Mouse (Mus musculus): ENCODE results near the gene Grm4.

Grm4 gene

DNA sequence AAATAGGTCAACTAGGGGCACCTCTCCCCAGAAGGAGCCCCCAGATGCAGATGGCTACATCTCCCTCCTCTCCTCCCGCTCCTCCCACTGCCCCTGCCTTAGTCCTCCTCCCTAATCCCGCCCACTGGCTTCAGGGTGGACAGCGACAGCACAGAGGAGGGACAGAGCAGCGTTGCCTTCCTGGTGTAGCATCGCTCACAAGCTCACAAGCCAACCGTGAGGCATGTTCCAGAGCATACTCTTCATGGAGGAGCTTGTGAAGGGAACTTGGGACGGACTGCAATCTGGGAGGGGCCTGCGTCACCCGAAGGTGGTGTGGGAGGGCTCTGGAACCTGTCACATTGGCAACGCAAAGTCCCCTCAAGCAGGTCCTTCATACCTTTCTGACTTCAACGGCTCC, 14.8 kb downstream of the Grm4 start:
- in situ Hi-C loops (cut with MboI; ENCODE audit: low pct_unique_long_range_greater_than_20kb in 1 of 2, low sequenced_read_pairs in 2 of 2, unreplicated experiment in 1 of 2) = loop anchor here (25.0 kb wide), 2 partner anchors 344 to 669 kb away; partner anchors contain the start of genes Nkx2-5 (in 2 of the 2) and Ip6k3 (in 1 of the 2)

DNA sequence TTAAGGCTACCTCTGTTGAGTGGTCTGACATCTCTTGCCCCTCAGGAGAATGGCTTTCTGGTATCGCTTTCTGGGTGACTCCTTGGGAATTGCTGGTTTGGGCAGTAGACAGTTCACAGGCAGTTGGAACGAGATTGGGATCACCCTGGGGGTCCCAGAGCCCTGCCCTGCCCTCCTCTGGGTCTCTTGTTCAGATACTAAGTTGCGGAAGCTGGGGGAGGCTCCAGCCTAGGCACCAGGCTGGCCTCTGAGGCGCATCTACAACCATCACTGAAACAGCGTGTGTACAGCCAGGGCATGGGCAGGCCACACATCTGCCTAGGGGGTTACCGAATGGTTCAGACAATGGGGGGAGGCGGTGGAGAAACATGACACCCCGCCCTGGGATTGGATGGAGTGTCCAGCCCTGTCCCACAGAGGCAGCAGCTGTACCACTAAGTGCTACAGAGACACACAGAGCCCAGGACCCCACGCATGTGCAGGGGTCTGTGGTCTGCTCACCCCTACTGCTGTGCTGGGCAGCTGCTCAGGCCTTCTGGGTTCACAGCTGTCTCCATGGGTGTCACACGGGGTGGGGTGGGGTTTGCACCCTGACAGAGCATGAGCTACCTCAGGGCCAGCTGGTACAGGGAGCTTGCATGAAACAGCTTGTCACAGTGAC, 15.9 kb downstream of the Grm4 start:
- in situ Hi-C loops (cut with MboI; ENCODE audit: low pct_unique_long_range_greater_than_20kb in 1 of 2, low sequenced_read_pairs in 2 of 2, unreplicated experiment in 1 of 2) = loop anchor here (25.0 kb wide), 2 partner anchors 343 to 668 kb away; partner anchors contain the start of genes Nkx2-5 (in 2 of the 2) and Ip6k3 (in 1 of the 2)

DNA sequence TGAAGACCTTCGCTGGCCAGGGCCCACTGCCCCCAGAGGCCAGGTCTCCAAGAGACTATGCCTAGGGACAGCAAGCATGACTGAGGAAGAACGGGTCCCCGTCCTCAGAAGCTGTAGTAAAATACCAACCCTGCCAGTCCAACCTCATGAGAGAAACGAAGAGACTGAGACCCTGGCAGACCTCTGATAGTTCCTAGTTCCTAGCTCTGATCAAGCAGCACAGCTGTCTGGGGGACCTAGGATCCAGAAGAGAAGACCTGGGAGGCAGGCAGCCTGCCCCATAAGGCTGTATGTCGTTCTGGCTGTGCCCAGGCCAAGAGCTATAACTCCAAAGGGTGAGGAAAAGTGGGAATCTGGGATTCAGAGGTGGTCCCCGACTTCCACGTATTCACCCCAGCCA, 17.3 kb downstream of the Grm4 start:
- in situ Hi-C loops (cut with MboI; ENCODE audit: low pct_unique_long_range_greater_than_20kb in 1 of 2, low sequenced_read_pairs in 2 of 2, unreplicated experiment in 1 of 2) = loop anchor here (25.0 kb wide), 2 partner anchors 342 to 667 kb away; partner anchors contain the start of genes Nkx2-5 (in 2 of the 2) and Ip6k3 (in 1 of the 2)

DNA sequence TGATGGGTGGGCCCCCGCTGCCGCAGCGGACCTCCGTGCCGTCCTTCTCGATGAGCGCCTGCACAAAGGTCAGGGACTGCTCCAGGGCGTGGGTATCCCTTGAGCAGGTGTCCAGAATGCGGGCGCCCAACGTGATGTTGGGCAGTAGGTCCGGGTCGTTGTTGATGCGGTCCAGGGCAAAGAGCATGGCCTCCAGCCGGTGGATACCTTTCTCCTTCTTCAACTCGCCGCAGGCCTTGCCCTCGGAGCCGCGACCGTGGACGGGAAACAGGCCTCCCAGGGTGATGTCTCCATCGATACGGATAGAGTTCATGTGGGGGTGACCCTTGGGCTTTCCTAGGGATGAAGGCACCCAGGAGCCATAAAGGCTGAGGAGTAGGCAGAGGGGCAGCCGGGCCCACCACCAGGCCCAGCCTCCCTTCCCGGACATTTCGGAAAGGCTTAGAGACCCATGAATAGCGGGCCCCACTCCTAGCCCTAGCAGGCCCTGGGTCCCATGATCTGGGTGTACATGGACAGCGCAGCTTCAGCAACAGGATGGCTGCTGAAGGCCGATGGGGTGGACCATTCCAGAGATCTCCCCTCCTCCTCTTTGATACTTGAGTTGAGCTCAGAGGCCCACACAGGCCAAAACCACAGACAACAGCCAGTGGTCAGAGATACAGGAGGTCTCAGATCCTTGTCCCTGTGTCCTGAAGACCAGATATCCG, 18.3 kb downstream of the Grm4 start:
- in situ Hi-C loops (cut with MboI; ENCODE audit: low pct_unique_long_range_greater_than_20kb in 1 of 2, low sequenced_read_pairs in 2 of 2, unreplicated experiment in 1 of 2) = loop anchor here (25.0 kb wide), 2 partner anchors 341 to 666 kb away; partner anchors contain the start of genes Nkx2-5 (in 2 of the 2) and Ip6k3 (in 1 of the 2)

DNA sequence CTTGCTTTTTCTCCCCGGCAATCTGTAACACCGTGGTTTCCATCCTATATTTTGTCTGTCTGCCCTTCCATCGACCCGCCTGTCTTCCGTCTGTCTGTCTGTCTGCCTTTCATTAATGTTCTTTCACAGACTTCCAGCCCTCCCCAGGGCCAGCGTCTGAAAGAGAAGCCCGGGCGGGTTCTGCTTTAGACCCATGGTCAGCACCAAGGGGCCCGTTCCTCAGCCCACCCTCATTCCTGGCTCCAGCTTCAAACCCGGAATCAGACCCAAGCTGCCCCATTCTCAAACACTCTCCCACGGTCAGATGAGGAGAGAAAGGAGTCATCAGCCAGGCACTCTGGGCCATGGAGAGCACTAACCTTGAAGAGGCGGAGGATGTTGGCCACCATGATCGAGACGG, 18.9 kb downstream of the Grm4 start:
- in situ Hi-C loops (cut with MboI; ENCODE audit: low pct_unique_long_range_greater_than_20kb in 1 of 2, low sequenced_read_pairs in 2 of 2, unreplicated experiment in 1 of 2) = loop anchor here (25.0 kb wide), 2 partner anchors 340 to 665 kb away; partner anchors contain the start of genes Nkx2-5 (in 2 of the 2) and Ip6k3 (in 1 of the 2)

DNA sequence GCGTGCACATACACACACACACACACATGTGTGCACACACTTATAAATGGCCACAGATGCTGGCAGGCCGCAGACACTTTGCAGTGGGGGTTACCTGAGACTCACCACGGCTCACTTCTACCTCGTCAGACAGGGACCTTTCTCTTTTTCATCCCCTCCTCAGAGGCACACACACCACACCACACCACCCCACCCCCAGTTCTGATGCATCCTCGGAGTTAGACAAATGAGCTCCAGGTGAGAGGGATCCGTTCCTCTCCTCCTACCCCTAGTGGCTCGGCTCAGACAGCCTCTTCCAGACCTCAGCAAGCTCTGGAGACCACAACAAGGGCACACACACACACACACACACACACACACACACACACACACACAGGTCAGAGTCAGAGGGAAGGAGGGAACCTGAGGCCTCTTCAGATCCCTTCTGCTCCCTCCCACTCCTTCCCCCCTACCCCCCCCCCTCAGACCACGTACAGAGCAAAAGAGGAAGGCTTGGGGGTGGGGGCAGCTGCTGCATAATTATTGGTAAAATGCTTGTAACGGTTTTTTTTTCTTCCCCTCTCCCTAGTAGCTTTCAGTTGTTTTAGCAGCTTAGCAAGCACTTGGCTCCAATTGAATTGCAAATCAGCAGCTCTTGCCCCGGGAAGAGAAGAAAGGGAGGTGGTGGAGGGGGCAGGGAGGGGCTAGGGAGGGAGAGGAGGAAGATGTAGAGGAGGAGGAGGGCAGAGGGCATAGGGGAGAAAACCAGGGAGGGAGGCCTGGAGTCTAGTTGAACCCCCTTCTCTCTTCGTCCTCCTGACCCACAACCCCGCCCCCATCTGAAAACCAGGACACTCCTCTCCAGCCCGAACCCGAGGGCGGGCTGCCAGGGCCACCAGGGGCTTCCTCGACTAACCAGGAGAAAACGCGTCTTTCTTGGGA, 19.6 kb downstream of the Grm4 start:
- in situ Hi-C loops (cut with MboI; ENCODE audit: low pct_unique_long_range_greater_than_20kb in 1 of 2, low sequenced_read_pairs in 2 of 2, unreplicated experiment in 1 of 2) = loop anchor here (25.0 kb wide), 2 partner anchors 339 to 664 kb away; partner anchors contain the start of genes Nkx2-5 (in 2 of the 2) and Ip6k3 (in 1 of the 2)

DNA sequence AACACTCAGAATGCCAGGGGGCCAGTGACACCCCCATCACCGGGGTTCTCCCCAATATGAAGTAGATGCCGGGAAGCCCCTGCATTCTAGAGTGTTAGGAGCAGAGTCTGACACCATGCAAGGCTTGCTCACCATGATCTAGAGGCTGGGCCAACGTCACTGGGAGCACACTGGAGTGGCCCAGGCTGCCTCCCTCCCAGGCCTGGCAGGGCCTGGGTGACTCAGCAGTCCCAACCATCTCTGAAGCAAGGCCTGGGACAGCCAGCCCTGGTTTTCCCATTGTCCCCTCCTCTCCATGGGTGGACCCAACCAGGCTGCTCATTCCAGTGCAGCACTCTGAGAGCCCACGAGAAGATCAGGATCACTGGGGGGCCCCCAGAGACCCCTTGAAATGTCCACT, 20.4 kb downstream of the Grm4 start:
- in situ Hi-C loops (cut with MboI; ENCODE audit: low pct_unique_long_range_greater_than_20kb in 1 of 2, low sequenced_read_pairs in 2 of 2, unreplicated experiment in 1 of 2) = loop anchor here (25.0 kb wide), 2 partner anchors 339 to 664 kb away; partner anchors contain the start of genes Nkx2-5 (in 2 of the 2) and Ip6k3 (in 1 of the 2)

DNA sequence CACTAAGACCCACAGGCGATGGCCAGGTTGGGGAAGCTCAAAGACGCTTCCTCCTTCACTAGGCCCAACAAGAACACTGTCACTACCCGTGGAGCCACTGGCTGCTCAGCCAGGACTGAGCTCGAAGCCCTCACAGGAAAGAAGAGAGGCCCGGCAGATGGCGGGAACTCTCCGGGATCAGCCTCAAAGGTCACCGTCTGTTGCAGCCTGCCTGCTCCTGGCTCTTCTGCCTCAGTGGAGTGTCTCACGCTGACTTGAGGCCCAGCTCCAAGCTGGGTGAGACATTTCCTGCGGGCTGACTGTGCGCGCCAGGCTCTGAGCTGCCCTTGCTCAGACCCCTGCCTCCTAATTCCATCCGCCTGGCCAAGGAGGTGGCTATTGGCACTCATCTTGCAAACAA, 22.1 kb downstream of the Grm4 start:
- in situ Hi-C loops (cut with MboI; ENCODE audit: low pct_unique_long_range_greater_than_20kb in 1 of 2, low sequenced_read_pairs in 2 of 2, unreplicated experiment in 1 of 2) = no loop called here

DNA sequence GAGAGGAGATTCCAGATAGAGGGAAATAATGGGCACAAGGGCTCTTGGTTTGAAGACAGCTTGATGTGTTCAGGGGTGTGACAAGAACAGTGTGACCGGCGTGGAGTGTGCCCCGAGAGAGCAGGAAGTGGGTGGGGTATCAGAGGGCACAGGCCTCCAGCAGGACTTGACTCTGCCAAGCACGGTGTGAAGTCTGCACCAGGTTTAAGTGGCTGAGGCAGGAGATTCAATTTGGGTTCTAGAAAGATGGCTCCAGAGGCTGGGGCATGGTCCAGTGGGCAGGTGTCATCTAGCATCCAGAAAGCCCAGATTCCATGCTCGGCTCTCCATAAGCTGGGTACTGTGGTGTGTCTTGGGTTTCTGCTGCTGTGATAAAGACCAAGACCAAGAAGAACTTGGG, 23.4 kb downstream of the Grm4 start:
- in situ Hi-C loops (cut with MboI; ENCODE audit: low pct_unique_long_range_greater_than_20kb in 1 of 2, low sequenced_read_pairs in 2 of 2, unreplicated experiment in 1 of 2) = no loop called here

DNA sequence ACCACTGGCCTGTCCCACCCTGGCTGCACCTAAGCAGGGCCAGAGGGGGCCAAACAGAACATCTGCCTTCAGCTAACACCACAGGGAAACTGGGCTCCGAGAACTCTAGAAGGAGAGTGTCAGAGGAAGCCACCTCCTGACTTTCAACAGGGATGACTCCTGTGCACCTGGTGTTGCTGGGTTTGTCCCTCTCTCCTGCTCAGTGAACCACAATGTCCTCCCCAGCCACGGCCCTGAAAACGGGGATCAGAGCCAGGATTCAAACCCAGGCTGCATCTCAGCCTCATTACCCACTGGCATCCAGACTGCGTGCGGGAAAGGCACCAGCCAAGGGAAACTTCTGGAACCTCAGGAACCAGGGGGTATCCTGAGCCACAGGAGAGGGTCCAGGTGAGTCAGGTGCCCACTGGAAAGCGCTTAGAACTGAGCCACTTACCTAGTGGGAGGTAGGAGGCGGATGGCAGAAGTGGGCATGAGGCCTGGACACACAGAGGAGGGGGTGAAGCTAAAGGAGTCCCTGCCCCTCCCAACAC, 26.1 kb downstream of the Grm4 start:
- in situ Hi-C loops (cut with MboI; ENCODE audit: low pct_unique_long_range_greater_than_20kb in 1 of 2, low sequenced_read_pairs in 2 of 2, unreplicated experiment in 1 of 2) = no loop called here

DNA sequence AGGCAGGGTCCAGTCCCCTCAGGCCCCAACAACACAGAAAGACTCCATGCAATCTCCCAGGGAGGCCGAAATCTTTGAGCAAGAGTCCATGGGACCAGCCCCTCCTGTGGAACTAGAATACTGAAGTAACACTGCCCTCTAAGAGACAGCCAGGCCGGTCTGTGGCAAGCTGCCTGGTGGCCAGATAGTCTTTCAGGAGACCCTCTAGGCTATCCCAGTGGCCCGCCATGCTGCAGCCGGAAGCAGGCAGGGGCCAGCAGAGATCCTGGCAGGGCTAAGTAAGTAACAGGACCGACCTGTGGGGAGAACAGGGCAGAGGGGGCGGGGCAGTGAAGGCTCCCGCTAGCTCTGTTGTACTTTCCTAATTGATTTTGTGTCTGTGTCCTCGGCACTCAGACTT, 27.2 kb downstream of the Grm4 start:
- in situ Hi-C loops (cut with MboI; ENCODE audit: low pct_unique_long_range_greater_than_20kb in 1 of 2, low sequenced_read_pairs in 2 of 2, unreplicated experiment in 1 of 2) = no loop called here

DNA sequence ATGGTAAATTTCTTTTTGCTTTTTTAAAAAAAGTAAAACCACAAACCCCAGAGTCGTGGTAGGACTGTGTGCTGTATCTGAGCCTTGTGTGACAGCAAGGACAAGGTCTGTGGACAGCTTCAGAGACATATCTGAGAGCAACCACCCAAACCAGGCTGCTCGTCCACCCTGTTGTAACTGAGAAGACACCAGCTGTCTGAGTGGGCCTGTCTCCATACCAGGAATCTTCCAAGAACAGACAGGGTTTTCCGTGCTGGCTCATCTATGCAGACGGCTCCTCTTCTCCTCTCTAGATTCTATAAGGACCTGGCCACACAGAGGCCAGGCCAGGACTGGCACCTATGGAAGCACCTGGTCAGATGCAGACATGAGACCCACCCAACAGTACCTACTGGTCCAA, 27.8 kb downstream of the Grm4 start:
- in situ Hi-C loops (cut with MboI; ENCODE audit: low pct_unique_long_range_greater_than_20kb in 1 of 2, low sequenced_read_pairs in 2 of 2, unreplicated experiment in 1 of 2) = no loop called here

DNA sequence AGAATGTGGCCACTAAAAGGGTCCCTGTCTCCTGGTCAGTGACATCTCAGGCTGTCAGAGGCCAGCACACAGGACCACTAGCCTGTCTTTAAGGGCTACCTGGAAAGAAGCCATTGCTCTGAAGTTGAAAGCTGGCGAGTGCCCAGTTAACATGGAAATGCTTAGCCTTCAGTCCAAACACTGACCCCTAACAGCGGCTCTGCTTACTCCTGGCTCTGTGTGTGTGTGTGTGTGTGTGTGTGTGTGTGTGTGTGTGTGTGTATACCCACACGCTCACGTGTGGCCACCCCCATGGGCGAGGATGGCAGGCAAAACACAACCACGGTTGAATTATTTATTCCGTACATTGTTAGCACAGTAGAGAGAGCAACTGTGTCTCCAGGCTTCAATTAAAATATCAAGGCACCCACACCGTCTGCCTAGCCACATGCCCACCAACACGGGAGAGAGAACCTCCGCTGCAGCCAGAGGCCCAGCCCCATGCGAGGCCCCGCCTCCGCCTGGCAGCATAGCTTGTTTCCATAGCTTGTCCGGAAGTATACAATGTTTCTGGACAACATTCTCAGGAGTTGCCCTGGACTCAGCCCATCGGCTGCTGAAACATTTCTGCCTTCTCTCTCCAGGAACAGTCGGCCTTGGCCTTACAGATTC, 32.9 kb downstream of the Grm4 start:
- in situ Hi-C loops (cut with MboI; ENCODE audit: low pct_unique_long_range_greater_than_20kb in 1 of 2, low sequenced_read_pairs in 2 of 2, unreplicated experiment in 1 of 2) = no loop called here

DNA sequence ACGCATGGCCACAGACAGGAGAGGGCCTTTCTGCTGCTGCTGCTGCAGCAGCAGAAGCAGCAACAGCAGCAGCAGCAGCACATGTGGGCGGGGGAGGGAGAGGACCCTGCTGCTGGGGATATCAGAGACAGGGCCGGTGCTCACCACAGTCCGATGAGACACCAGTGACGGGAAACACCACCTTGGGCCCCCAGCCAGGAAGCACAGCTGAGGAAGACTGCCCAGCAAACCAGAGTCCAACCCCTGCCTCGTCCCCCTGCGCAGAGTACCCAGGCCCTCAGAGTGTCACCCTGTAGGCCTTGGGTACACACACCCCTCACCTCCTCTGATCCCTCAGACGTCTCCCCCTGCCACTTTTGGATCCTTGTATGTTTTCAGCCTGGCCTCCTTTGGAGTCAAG, 35.3 kb downstream of the Grm4 start:
- in situ Hi-C loops (cut with MboI; ENCODE audit: low pct_unique_long_range_greater_than_20kb in 1 of 2, low sequenced_read_pairs in 2 of 2, unreplicated experiment in 1 of 2) = no loop called here

DNA sequence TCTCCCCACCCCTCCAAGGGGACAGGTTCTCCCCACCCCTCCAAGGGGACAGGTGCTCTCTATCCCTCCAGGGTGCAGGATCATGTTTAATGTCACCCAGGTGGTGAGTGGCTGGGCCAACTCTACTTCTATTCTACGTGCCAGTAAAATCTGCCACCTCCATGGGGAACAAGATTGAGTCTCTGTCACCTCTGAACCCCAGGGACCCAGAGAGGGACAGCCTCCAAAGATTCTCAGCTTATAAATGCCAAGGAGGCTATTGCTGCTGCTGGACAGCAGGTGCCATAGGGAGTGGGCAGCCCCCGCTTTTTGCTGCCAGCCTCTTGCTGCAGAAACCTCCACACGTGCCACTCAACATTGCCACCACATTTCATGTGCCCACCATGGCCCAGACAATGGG, 37.6 kb downstream of the Grm4 start:
- in situ Hi-C loops (cut with MboI; ENCODE audit: low pct_unique_long_range_greater_than_20kb in 1 of 2, low sequenced_read_pairs in 2 of 2, unreplicated experiment in 1 of 2) = no loop called here

DNA sequence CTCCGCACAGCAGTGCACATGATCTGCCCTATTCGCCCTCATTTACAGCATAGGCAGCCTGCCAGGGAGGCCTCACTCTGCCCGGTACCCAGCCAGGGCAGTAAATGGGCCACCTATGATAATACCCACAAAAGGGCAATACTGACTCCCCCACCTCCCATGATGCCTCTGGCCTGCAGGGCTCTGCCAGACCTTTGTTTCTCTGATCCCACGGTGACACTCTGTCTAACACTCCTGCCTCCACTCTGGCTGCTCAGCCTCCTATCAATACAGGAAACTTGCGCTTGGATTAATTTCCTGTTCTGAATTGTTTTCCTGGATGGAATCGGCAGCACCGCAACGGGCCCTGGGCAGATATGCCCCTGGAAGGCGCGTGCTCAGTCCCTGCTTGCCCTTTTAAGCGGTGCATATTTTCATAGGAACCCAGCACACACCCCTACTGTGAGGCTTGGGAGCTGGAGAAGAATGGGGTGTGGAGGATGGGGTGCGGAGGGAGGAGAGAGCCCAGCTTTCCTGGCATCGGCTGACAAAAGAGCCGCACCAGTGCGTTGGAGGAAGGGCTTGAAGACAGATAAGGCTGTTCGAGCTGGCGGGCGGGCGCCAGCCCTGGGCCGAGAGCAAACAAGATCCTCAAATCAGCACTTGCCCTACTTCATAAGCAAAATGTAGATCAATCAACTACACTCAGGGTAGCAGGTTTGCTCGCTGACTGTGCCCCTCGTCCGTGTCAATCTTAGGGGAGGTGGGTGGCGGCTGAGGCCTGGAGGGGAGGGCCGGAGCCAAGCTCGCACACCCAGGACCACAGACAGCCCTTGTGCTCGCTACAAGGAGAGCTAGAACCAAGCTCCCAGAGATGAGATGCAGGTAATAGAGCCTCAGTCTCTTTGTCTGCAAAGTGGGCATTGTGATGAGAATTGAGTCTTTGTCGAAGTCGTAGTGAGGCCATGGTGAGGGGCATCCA, 40.8 kb downstream of the Grm4 start:
- in situ Hi-C loops (cut with MboI; ENCODE audit: low pct_unique_long_range_greater_than_20kb in 1 of 2, low sequenced_read_pairs in 2 of 2, unreplicated experiment in 1 of 2) = no loop called here

DNA sequence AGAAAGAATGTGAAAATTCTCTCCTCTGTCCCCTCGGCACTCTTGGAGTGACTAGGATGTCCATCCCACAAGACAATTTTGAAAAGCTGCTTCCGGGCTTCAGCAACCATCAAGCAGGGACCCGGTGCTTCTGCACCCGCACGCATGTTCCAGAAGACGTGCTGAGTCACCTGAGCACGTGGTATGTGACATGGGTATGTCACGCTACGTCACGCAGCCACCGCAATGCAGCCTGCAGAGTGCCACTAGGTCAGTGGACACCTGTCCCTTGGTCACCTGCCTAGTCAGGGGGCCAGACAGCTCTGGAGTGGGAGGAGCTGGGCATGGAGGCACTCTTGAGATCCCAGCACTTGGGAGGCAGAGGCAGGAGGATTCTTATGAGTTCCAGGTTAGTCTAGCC, 45.6 kb downstream of the Grm4 start:
- in situ Hi-C loops (cut with MboI; ENCODE audit: low pct_unique_long_range_greater_than_20kb in 1 of 2, low sequenced_read_pairs in 2 of 2, unreplicated experiment in 1 of 2) = no loop called here

All from mouse embryonic stem cell (cell line).